Mouse (Mus musculus) erythroblast, embryonic 14.5 days (primary cell): ENCODE measurements at regions not wholly inside any gene's neighbourhood (a gene's known extent, or its start where the extent isn't known, plus 50 kb on each side); places are given as distances from the start of the nearest gene placed in this dataset.

Experiments used
- GATA1 ChIP-seq: IDR thresholded peaks from 2 replicates; pipeline ENCODE4 v1.6.1; 2012; ENCODE audit warnings: low read length, inconsistent platforms, mixed read lengths
- TAL1 ChIP-seq: IDR thresholded peaks from 3 replicates; pipeline ENCODE4 v1.6.1; 2012; ENCODE audit warnings: low read length, inconsistent platforms, mixed read lengths

- TF ChIP-seq TAL1 = no peak
- TF ChIP-seq GATA1 = no peak
Observed at GRCm38 (mm10) chr2:167856020-167856419, 75.8 kb upstream of the Ptpn1 start.
